Mouse (Mus musculus): ENCODE results near the gene Tigd3. TPM values are rescaled to one million over a fixed set of nuclear protein-coding genes. Genes with fewer than 3 reads are reported as not detected.

The Tigd3 gene
- 1 to 10 TPM; 3.1 TPM for total RNA-seq (2021)
- long read RNA-seq, experiment 1, partial matches to known transcripts = 0 of 1 reads
- long read RNA-seq, experiment 1, other reads (novel, unspliced or antisense) = 0 of 1 reads
- long read RNA-seq, experiment 2 = 0 reads

GRCm38 (mm10) chr19:5894002-5894678 lies at the start of gene Tigd3:
TSS of gene Tigd3 (minus strand) at chr19:5894149.
- peak; percentile 78 to 91 for DNase-seq (ENCODE audit: low spot score in 2 of 2)

- no peak for DNase-seq (ENCODE audit: low spot score in 2 of 2)
These were observed 49.5 kb upstream of the Tigd3 start for GRCm38 (mm10) chr19:5943404-5943803.

- DNase-seq (ENCODE audit: low spot score in 2 of 2) = no peak
These were observed 48.6 kb upstream of the Tigd3 start for GRCm38 (mm10) chr19:5942581-5942980.

GRCm38 (mm10) chr19:5940656-5941055 lies 46.7 kb upstream of the Tigd3 start:
- no peak for DNase-seq (ENCODE audit: low spot score in 2 of 2)

- DNase-seq (ENCODE audit: low spot score in 2 of 2) = no peak
These were observed 46.2 kb upstream of the Tigd3 start for GRCm38 (mm10) chr19:5940173-5940572.

GRCm38 (mm10) chr19:5939715-5940114 lies 45.8 kb upstream of the Tigd3 start:
- no peak for DNase-seq (ENCODE audit: low spot score in 2 of 2)

- DNase-seq (ENCODE audit: low spot score in 2 of 2) = no peak
These were observed 44.6 kb upstream of the Tigd3 start for GRCm38 (mm10) chr19:5938516-5938915.

GRCm38 (mm10) chr19:5937836-5938406 lies 44.0 kb upstream of the Tigd3 start:
- DNase-seq (ENCODE audit: low spot score in 2 of 2) = no peak

- no peak for DNase-seq (ENCODE audit: low spot score in 2 of 2)
These were observed 43.3 kb upstream of the Tigd3 start for GRCm38 (mm10) chr19:5937095-5937835.

- no peak for DNase-seq (ENCODE audit: low spot score in 2 of 2)
These were observed 41.7 kb upstream of the Tigd3 start for GRCm38 (mm10) chr19:5935691-5936090.

- no peak for DNase-seq (ENCODE audit: low spot score in 2 of 2)
These were observed 41.3 kb upstream of the Tigd3 start for GRCm38 (mm10) chr19:5935266-5935665.

GRCm38 (mm10) chr19:5929634-5930596 lies 36.0 kb upstream of the Tigd3 start:
- DNase-seq (ENCODE audit: low spot score in 2 of 2) = peak in 1 of 2 experiments; percentile 48

- DNase-seq (ENCODE audit: low spot score in 2 of 2) = no peak
These were observed 34.6 kb upstream of the Tigd3 start for GRCm38 (mm10) chr19:5928546-5928945.

GRCm38 (mm10) chr19:5928104-5928503 lies 34.2 kb upstream of the Tigd3 start:
- DNase-seq (ENCODE audit: low spot score in 2 of 2) = no peak

- DNase-seq (ENCODE audit: low spot score in 2 of 2) = no peak
These were observed 33.6 kb upstream of the Tigd3 start for GRCm38 (mm10) chr19:5927532-5927931.

GRCm38 (mm10) chr19:5927026-5927425 lies 33.1 kb upstream of the Tigd3 start:
- no peak for DNase-seq (ENCODE audit: low spot score in 2 of 2)

- no peak for DNase-seq (ENCODE audit: low spot score in 2 of 2)
These were observed 31.4 kb upstream of the Tigd3 start for GRCm38 (mm10) chr19:5925311-5925855.

GRCm38 (mm10) chr19:5924713-5925093 lies 30.8 kb upstream of the Tigd3 start, which contains the start of gene Cdc42ep2:
TSS of gene Cdc42ep2 (minus strand) at chr19:5924816.
- DNase-seq (ENCODE audit: low spot score in 2 of 2) = peak; percentile 86 to 90

GRCm38 (mm10) chr19:5923990-5924712 lies 30.2 kb upstream of the Tigd3 start:
- DNase-seq (ENCODE audit: low spot score in 2 of 2) = peak; percentile 62 to 86

GRCm38 (mm10) chr19:5922963-5923362 lies 29.0 kb upstream of the Tigd3 start:
- no peak for DNase-seq (ENCODE audit: low spot score in 2 of 2)
